Mouse (Mus musculus): ENCODE measurements around the gene Prps1.

DNA sequence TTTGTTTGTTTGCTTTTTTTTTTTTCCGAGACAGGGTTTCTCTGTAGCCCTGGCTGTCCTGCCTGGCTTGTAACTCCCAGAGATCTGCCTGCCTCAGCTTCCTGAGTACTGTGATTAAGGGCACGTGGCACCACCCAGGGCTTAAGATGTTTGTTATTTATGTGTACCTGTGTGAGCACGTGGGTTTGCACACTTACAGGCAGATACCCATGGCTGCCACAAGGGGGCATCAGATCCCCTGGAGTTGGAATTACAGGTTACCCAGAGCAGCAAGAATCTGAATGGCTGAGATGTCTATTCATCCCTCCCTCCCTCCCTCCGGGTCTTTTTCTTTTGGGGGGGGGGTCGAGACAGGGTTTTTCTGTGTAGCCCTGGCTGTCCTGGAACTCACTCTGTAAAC lies 22.8 kb downstream of the Prps1 start:
- TF ChIP-seq POLR2A (IDR thresholded peaks at IDR 0.05; ENCODE audit: borderline replicate concordance, low read depth, low read length) (no peak), CTCF (IDR thresholded peaks at IDR 0.05; ENCODE audit: low read depth, low read length) (peak; percentile 38; the same call in 1 of the 2 replicates)
